Mouse (Mus musculus): ENCODE results near the gene Tenm4. TPM values are rescaled to one million over a fixed set of nuclear protein-coding genes. Genes with fewer than 3 reads are reported as not detected.

Gene Tenm4
- polyA plus RNA-seq, 1 experiment from 2014 or later, result 51.6 TPM

- H3K27ac ChIP-seq (replicated peaks), result no peak overlapping the region
- no peaks in the 10 kb centered on the region for H3K36me3 ChIP-seq
- no peak for ATAC-seq (ENCODE audit: insufficient number of reproducible peaks, low FRiP score, low TSS enrichment, low read depth)
- no peaks in the 10 kb centered on the region for H3K9me3 ChIP-seq (replicated peaks)
- H3K27me3 ChIP-seq, result no peaks in the 10 kb centered on the region
- H3K9ac ChIP-seq, result no peak overlapping the region
- 54% methylated on average over 4 of the region's 4 CpGs for WGBS
- peaks cover 35% of the 10 kb centered on the region for H3K4me1 ChIP-seq
- H3K4me3 ChIP-seq (replicated peaks), result no peak overlapping the region
- H3K4me2 ChIP-seq (replicated peaks), result no peak overlapping the region
Observed at GRCm38 (mm10) chr7:96753335-96754095, 582.5 kb downstream of the Tenm4 start.

GRCm38 (mm10) chr7:96754175-96754574 is 583.1 kb downstream of the Tenm4 start:
- no peak overlapping the region for H3K4me3 ChIP-seq (replicated peaks)
- H3K4me2 ChIP-seq (replicated peaks), result 0 out of 2 replicates have a peak overlapping the region, but pooled peaks have one; percentile 0
- ATAC-seq (ENCODE audit: insufficient number of reproducible peaks, low FRiP score, low TSS enrichment, low read depth), result no peak
- no peaks in the 10 kb centered on the region for H3K9me3 ChIP-seq (replicated peaks)
- WGBS, result 43% methylated on average over 12 of the region's 12 CpGs
- H3K27me3 ChIP-seq, result no peaks in the 10 kb centered on the region
- H3K9ac ChIP-seq, result no peak overlapping the region
- H3K36me3 ChIP-seq, result no peaks in the 10 kb centered on the region
- no peak overlapping the region for H3K27ac ChIP-seq (replicated peaks)
- H3K4me1 ChIP-seq, result peaks cover 28% of the 10 kb centered on the region

- Histone ChIP-seq H3K9ac (no peak overlapping the region), H3K9me3 (replicated peaks) (no peaks in the 10 kb centered on the region), H3K36me3 (no peaks in the 10 kb centered on the region), H3K27ac (replicated peaks) (no peak overlapping the region), H3K4me2 (replicated peaks) (no peak overlapping the region), H3K4me1 (peaks cover 24% of the 10 kb centered on the region), H3K4me3 (replicated peaks) (no peak overlapping the region), H3K27me3 (no peaks in the 10 kb centered on the region)
- WGBS, result 58% methylated on average over 12 of the region's 12 CpGs
- no peak for ATAC-seq (ENCODE audit: insufficient number of reproducible peaks, low FRiP score, low TSS enrichment, low read depth)
Observed at GRCm38 (mm10) chr7:96755459-96756094, 584.5 kb downstream of the Tenm4 start.

- Histone ChIP-seq H3K4me1 (peaks cover 30% of the 10 kb centered on the region), H3K9me3 (replicated peaks) (no peaks in the 10 kb centered on the region), H3K36me3 (no peaks in the 10 kb centered on the region), H3K27ac (replicated peaks) (no peak overlapping the region), H3K9ac (no peak overlapping the region), H3K4me3 (replicated peaks) (no peak overlapping the region), H3K4me2 (replicated peaks) (no peak overlapping the region), H3K27me3 (no peaks in the 10 kb centered on the region)
- no peak for ATAC-seq (ENCODE audit: insufficient number of reproducible peaks, low FRiP score, low TSS enrichment, low read depth)
- 59% methylated on average over 10 of the region's 10 CpGs for WGBS
Observed at GRCm38 (mm10) chr7:96756104-96756742, 585.2 kb downstream of the Tenm4 start.

GRCm38 (mm10) chr7:96757067-96757466 is 586.0 kb downstream of the Tenm4 start:
- no peaks in the 10 kb centered on the region for H3K9me3 ChIP-seq (replicated peaks)

GRCm38 (mm10) chr7:96760208-96760607 is 589.2 kb downstream of the Tenm4 start:
- WGBS, result 60% methylated on average over 6 of the region's 6 CpGs
- ATAC-seq (ENCODE audit: insufficient number of reproducible peaks, low FRiP score, low TSS enrichment, low read depth), result no peak
- Histone ChIP-seq H3K4me3 (replicated peaks) (no peak overlapping the region), H3K27ac (replicated peaks) (no peak overlapping the region), H3K9ac (no peak overlapping the region), H3K4me2 (replicated peaks) (no peak overlapping the region), H3K4me1 (peaks cover 33% of the 10 kb centered on the region), H3K27me3 (no peaks in the 10 kb centered on the region), H3K9me3 (replicated peaks) (no peaks in the 10 kb centered on the region), H3K36me3 (no peaks in the 10 kb centered on the region)

More at GRCm38 (mm10) chr7:96757067-96757466, 586.0 kb downstream of the Tenm4 start:
- no peaks in the 10 kb centered on the region for H3K27me3 ChIP-seq
- no peak for ATAC-seq (ENCODE audit: insufficient number of reproducible peaks, low FRiP score, low TSS enrichment, low read depth)
- H3K4me3 ChIP-seq (replicated peaks), result no peak overlapping the region
- peaks cover 32% of the 10 kb centered on the region for H3K4me1 ChIP-seq
- no peak overlapping the region for H3K27ac ChIP-seq (replicated peaks)
- no peaks in the 10 kb centered on the region for H3K36me3 ChIP-seq
- no peak overlapping the region for H3K9ac ChIP-seq
- 73% methylated on average over 8 of the region's 8 CpGs for WGBS
- H3K4me2 ChIP-seq (replicated peaks), result no peak overlapping the region

GRCm38 (mm10) chr7:96761151-96761550 is 590.1 kb downstream of the Tenm4 start:
- Histone ChIP-seq H3K9me3 (replicated peaks) (no peaks in the 10 kb centered on the region), H3K4me1 (peaks cover 33% of the 10 kb centered on the region), H3K4me2 (replicated peaks) (no peak overlapping the region), H3K9ac (no peak overlapping the region), H3K4me3 (replicated peaks) (no peak overlapping the region), H3K27me3 (no peaks in the 10 kb centered on the region), H3K36me3 (no peaks in the 10 kb centered on the region), H3K27ac (replicated peaks) (no peak overlapping the region)
- ATAC-seq (ENCODE audit: insufficient number of reproducible peaks, low FRiP score, low TSS enrichment, low read depth), result no peak
- WGBS, result 48% methylated on average over 5 of the region's 5 CpGs

- H3K27ac ChIP-seq (replicated peaks), result peak overlapping the region; percentile 76
- H3K4me2 ChIP-seq (replicated peaks), result peak overlapping the region; percentile 38; the same call in 1 of the 2 replicates
- H3K4me1 ChIP-seq, result peaks cover 39% of the 10 kb centered on the region
- no peaks in the 10 kb centered on the region for H3K36me3 ChIP-seq
- peak; percentile 72 for ATAC-seq (ENCODE audit: insufficient number of reproducible peaks, low FRiP score, low TSS enrichment, low read depth)
- no peaks in the 10 kb centered on the region for H3K9me3 ChIP-seq (replicated peaks)
- 19% methylated on average over 15 of the region's 15 CpGs for WGBS
- no peak overlapping the region for H3K4me3 ChIP-seq (replicated peaks)
- no peak overlapping the region for H3K9ac ChIP-seq
- H3K27me3 ChIP-seq, result no peaks in the 10 kb centered on the region
Observed at GRCm38 (mm10) chr7:96765321-96765960, 594.4 kb downstream of the Tenm4 start.

GRCm38 (mm10) chr7:96767090-96767489 is 596.0 kb downstream of the Tenm4 start:
- no peaks in the 10 kb centered on the region for H3K9me3 ChIP-seq (replicated peaks)
- no peak for ATAC-seq (ENCODE audit: insufficient number of reproducible peaks, low FRiP score, low TSS enrichment, low read depth)
- 69% methylated on average over 3 of the region's 3 CpGs for WGBS
- H3K4me2 ChIP-seq (replicated peaks), result no peak overlapping the region
- H3K4me3 ChIP-seq (replicated peaks), result no peak overlapping the region
- no peaks in the 10 kb centered on the region for H3K27me3 ChIP-seq
- 0 out of 2 replicates have a peak overlapping the region, but pooled peaks have one; percentile 76 for H3K27ac ChIP-seq (replicated peaks)
- peaks cover 31% of the 10 kb centered on the region for H3K4me1 ChIP-seq
- H3K36me3 ChIP-seq, result no peaks in the 10 kb centered on the region
- no peak overlapping the region for H3K9ac ChIP-seq

- WGBS, result 81% methylated on average over 6 of the region's 6 CpGs
- Histone ChIP-seq H3K4me2 (replicated peaks) (no peak overlapping the region), H3K4me3 (replicated peaks) (no peak overlapping the region), H3K36me3 (0 out of 2 replicates have a peak, but pooled peaks cover 8% of the 10 kb centered on the region), H3K4me1 (peaks cover 35% of the 10 kb centered on the region), H3K27ac (replicated peaks) (no peak overlapping the region), H3K9me3 (replicated peaks) (no peaks in the 10 kb centered on the region), H3K27me3 (no peaks in the 10 kb centered on the region), H3K9ac (no peak overlapping the region)
- no peak for ATAC-seq (ENCODE audit: insufficient number of reproducible peaks, low FRiP score, low TSS enrichment, low read depth)
Observed at GRCm38 (mm10) chr7:96768718-96769117, 597.7 kb downstream of the Tenm4 start.

GRCm38 (mm10) chr7:96769784-96770183 is 598.7 kb downstream of the Tenm4 start:
- H3K4me2 ChIP-seq (replicated peaks), result no peak overlapping the region
- peaks cover 40% of the 10 kb centered on the region for H3K4me1 ChIP-seq
- no peak overlapping the region for H3K4me3 ChIP-seq (replicated peaks)
- 73% methylated on average over 4 of the region's 4 CpGs for WGBS
- no peaks in the 10 kb centered on the region for H3K27me3 ChIP-seq
- no peak overlapping the region for H3K27ac ChIP-seq (replicated peaks)
- no peak overlapping the region for H3K9ac ChIP-seq
- H3K9me3 ChIP-seq (replicated peaks), result no peaks in the 10 kb centered on the region
- ATAC-seq (ENCODE audit: insufficient number of reproducible peaks, low FRiP score, low TSS enrichment, low read depth), result no peak
- H3K36me3 ChIP-seq, result 0 out of 2 replicates have a peak, but pooled peaks cover 8% of the 10 kb centered on the region

All from embryonic facial prominence, embryonic 15.5 days (tissue).